Mouse (Mus musculus): Measurements from ENCODE around the gene Dtx3.
A peak's percentile ranks its signal among the peaks of the same experiment; 100 is the strongest.

Gene Dtx3

DNA sequence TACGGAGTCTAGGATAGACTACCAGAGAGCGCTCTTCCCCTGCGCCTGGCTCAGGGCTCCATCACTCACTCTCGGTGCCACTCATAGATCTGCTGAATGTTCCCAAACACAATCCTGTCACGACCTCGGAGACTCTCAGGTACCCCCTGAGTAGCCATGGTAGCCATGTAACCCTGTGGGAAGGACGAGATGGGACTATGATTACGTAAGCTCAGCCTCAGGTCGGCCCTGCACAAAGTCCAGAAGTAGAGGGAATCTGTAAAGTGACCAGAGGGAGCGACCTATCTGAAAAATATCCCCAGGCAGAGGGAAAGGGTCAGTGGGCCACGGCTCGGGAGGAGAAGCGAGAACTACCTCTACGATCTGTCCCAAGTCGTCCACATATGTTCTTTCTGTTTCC, 10.0 kb downstream of the Dtx3 start:
- no peak for DNase-seq (ENCODE audit: low spot score)

DNA sequence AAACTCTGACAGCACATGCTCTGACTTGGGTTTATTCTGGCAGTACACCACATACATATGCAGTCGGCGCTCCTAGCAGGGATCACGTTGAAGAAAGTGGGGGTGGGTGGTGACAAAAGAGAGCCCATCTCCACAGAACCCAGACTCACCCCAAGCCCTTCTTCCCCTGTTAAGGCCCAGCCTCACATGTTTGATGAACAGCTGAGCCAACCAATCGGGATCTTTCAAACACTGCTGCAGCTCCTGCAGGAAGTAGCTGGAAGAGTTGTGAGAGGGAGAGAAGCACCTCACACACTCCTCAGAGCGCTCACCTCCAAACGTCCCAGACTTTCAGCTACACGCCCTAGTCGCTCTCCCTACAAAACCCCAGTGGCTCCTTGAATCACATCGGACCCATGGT, 10.4 kb downstream of the Dtx3 start:
- DNase-seq (ENCODE audit: low spot score): no peak

DNA sequence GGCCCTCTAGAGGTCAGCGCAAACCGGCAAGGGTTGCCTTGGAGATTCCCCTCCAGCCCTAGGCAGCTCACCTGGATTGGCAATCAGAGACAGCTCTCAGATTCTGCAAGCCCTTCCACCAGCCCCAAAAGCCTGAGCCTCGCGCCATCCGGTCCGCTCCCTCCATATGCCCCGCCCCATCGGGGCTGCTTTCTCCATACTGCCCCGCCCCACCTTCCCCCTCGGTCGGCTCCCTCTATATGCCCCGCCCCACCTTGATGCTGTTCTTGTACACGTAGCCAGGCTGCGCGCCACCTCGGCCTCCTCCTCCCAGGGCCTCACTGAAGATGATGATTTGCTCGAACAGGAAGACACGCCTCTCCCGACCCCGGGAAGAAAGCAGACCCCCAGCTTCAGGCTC, 11.8 kb downstream of the Dtx3 start:
- peak; percentile 4 for DNase-seq (ENCODE audit: low spot score)

DNA sequence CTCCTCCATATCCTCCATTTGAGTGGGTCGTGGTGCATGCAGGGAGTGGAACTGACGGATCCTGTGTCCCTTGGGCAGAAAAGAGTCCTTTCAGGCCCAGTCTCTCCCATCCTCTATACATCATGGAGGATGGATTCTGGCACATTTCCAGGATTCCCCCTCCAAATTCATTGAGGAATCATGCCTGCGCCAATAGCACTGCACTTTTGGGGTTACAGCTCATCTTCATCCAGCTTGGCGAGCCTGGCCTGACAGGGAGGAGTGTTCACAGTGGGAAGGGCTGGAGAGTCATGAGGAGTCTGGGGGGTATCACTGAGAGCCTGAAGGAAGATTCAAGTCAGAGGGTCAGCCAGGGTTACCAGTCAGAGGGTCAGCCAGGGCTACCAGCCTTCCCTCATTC, 12.9 kb downstream of the Dtx3 start:
- no peak for DNase-seq (ENCODE audit: low spot score)

DNA sequence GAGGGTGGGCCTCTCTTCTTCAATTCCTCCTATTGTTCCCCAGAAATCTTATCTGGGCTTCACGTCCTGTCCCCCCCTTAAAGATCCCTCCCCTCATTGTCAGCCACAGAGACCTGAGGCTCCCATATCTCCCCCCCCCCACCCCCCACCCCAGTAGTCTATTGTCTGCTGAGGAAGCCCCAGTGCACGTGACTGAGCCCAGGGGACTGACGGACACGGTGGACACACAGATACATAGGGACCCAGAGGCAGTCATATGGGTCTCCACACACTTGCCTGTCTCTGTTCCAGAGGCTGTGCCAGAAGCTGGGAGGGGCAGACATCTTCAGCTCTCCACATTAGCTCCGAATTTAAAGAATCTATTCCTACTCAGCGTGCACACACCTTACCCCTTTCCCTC, 14.0 kb downstream of the Dtx3 start:
- no peak for DNase-seq (ENCODE audit: low spot score)

DNA sequence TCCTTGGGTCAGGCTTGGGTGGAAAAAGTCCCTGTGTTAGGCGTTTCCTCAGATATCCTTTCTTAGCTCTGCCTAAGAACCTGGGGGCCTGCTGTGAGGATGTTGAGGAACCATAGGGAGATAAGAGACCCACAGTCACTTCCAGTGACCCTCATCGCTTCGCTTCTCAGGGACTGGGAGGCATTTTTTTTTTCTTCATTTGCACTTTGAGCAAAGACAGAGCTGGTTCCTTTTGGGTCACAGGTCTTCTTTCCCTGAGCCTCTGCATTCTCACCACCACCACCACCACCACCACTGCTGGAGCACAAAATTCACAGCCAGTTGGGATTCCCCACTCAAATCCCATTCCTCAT, 14.9 kb downstream of the Dtx3 start:
- no peak for DNase-seq (ENCODE audit: low spot score)

DNA sequence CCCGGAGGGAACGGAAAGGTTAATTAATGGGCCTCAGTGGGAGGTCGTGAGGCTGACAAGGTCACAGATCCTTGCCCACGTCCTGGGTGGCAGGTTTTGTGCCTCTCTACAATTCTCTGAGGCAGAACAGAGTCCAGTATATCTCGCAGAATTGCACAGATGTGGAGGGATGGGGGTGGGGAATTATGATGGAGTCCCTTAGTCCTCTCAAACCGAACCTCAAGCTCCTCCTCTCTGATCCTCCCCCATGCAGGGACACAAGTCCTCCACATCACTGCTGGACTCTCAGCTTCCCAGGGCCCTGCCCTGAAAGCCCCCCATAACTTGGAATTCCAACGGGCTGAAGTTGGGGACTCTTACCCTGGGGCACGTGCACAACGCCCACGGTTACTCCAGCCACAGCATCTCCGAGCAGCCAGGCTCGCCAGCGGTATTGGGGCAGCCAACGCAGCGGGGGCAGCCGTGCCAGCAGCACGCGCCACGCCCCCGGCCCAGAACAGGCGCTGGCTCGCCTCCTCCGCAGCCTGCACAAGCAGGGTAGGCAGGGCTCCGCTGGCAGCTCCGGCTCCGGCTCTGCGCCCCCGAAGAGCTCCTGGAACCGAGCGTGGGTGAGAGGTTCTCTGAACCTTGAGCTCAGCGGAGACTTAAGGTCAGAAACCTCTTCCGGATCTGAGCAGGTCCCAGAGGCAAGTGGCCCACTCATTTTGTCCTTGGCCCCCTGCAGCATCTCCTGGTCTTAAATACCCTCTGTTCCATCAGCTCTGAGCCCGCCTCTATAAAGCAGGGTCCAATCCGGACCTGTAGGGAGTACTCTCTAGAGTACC, 15.4 kb downstream of the Dtx3 start, which contains the start of gene Slc26a10:
Gene Slc26a10, minus strand, starts transcription at position 775 of the 824 bp plus-strand sequence.
- DNase-seq (ENCODE audit: low spot score): peak; percentile 18

GRCm38 (mm10) chr10:127178286-127179027, 17.1 kb downstream of the Dtx3 start:
- DNase-seq (ENCODE audit: low spot score): peak; percentile 4

DNA sequence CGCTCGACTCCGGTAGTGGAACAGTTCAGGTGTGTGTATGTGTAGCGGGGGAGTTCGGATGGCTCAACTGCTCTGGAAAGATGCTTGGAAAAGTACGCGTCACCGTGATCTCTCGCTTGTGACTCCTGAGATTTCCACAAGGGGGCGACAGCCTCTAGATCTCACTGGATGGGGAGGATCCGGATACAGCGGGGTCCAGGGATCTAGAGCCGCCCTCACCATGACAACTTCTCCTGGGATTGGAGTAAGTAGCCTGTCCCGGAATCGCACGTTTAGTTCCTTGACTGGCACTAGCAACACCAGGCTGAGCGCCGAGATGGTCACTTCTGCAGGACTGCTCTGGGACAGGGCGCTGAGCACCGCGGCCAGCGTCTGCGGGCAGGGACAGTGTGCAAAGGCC, 17.8 kb downstream of the Dtx3 start:
- peak; percentile 78 for DNase-seq (ENCODE audit: low spot score)

DNA sequence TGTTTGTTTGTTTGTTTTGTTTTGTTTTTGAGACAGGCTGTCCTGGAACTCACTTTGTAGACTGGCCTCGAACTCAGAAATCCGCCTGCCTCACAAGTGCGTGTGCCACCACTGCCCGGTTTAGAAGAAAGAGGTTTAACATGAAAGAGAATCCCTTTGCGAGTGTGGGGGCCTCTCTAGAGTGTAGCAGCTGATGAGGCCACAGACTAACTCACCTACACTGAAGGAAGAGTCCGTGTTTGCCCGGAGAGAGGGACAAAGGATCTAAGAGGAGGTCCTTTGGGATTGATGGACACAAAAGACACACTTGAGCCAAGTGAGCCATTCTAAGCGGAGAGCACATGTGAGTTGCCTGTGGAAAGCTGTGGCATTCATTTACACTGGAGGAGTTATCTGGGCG, 18.3 kb downstream of the Dtx3 start:
- no peak for DNase-seq (ENCODE audit: low spot score)

- DNase-seq (ENCODE audit: low spot score): no peak
These were observed 18.8 kb downstream of the Dtx3 start for GRCm38 (mm10) chr10:127176756-127177155.

GRCm38 (mm10) chr10:127176228-127176627, 19.3 kb downstream of the Dtx3 start:
- no peak for DNase-seq (ENCODE audit: low spot score)

DNA sequence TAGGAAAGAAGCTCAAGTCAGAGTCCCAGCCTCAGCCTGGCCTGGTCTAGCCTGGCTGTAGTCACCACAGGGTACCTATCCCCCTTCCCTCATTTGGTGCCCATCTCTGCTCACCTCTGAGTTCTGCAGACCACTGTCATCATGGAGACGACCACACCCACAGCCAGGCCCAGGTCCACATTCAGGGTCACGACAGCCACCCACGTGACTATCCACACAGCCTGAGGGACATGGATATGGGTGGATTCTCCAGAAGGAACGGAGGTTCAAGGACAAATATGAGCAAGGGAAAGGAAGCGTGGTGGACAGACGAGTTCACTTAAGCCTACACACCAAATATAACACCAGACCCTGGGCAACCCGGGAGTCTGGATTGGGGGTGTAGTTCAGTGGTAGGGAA, 21.4 kb downstream of the Dtx3 start:
- DNase-seq (ENCODE audit: low spot score): no peak

- DNase-seq (ENCODE audit: low spot score): no peak
These were observed 22.1 kb downstream of the Dtx3 start for GRCm38 (mm10) chr10:127173148-127174065.

DNA sequence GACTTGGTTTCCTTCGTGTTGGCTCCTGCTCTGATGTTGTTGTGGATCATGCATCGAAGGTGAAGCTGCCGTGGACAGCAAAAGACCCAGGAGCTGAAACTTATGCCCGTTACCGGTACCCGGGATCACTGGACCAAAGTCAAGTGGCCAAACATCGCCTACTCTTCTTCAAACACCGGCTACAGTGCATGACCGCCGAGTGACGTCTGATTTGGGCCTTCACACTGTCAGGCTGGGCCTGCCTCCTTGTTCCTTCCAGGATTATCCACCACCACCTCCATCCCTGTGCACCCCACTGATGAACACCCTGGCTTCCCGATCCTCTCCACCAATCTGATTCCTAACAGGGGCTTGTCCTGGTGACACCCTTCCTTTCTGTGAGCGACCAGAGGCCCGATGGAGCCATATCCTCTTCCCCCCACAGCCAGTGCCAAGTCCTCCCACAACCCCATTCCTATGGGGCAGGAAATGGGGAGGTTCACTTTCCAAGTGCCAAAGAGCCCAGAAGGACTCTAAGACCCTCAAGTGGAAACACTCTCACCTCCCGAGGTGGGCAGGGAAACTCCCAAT, 23.8 kb downstream of the Dtx3 start:
- no peak for DNase-seq (ENCODE audit: low spot score)

DNA sequence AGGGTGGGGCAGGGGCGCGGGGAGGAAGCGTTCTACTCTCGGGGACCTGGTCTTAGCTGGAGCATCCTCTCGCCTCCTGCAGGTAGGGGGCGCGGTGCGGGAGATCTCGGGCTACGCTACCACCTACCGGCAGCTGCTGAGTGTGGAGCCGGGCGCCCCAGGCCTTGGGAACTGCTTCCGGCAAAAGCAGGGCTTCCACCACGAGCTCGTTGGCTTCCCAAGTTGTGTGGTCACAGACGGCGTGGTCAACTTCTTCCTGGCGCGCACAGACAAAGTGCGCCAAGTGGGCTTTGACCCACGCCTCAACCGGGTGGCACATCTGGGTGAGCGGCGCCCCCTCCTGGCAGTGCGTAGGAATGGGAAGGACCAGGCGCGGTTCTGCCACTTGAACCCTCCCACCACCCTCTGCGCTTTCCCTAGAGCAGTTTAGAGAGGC, 24.7 kb downstream of the Dtx3 start:
- peak; percentile 77 for DNase-seq (ENCODE audit: low spot score)

DNA sequence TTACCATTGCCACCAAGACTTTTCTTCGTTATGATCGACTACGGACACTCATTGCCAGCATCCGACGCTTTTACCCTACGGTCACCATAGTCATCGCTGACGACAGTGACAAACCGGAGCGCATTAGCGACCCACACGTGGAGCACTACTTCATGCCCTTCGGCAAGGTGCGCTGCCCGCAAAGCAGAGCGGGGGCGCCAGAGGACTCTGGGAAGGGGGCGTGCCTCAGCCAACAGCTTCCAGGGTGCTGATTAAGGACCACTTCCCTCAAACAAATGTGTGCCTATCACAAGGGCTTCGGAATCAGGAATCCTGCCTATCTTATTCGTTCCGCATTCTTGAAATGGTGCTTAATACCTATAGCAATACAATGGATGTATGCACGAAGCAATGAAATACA, 25.5 kb downstream of the Dtx3 start:
- DNase-seq (ENCODE audit: low spot score): no peak

DNA sequence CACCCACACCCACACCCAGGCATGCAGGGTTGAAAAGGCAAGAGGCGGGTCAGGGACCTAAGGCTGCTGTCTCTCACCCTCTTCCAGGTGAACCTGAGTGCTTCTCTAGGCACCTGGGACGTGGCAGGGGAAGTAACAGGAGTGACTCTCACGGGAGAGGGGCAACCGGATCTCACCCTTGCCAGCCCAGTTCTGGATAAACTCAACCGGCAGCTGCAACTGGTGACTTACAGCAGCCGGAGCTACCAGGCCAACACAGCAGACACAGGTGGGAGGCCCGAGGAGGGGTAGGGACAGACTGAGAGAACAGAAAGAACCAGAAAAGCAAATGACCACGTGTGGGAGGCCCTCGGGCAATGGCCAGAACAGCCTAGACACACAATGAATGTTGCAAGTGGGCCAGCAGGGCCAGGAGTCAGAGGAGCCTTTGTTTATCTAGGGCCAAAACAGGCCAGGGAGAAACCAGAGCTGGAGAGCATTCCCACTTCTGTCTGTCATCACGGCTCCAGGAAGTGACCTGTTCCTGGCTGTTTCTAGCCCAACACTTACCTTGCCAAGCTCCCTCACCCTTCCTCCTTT, 27.8 kb downstream of the Dtx3 start:
- DNase-seq (ENCODE audit: low spot score): peak; percentile 41

GRCm38 (mm10) chr10:127166771-127167613, 28.5 kb downstream of the Dtx3 start:
- DNase-seq (ENCODE audit: low spot score): no peak

GRCm38 (mm10) chr10:127166404-127166715, 29.2 kb downstream of the Dtx3 start:
- no peak for DNase-seq (ENCODE audit: low spot score)
